Mouse (Mus musculus): Measurements from ENCODE around the gene Tshz3.

GRCm38 (mm10) chr7:36711766-36712165 lies 13.8 kb downstream of the Tshz3 start:
- TF ChIP-seq POLR2A (IDR thresholded peaks at IDR 0.05; ENCODE audit: extremely low read depth, insufficient read depth, low read length) (no peak), CTCF (IDR thresholded peaks at IDR 0.05; ENCODE audit: extremely low read depth, insufficient read depth, low read length) (peak; percentile 36)
